Mouse (Mus musculus) heart, embryonic 12.5 days (tissue): Measurements from ENCODE around the gene Eno4. TPM values are rescaled to one million over a fixed set of nuclear protein-coding genes. Genes with fewer than 3 reads are reported as not detected.

ENCODE experiments used
- microRNA-seq: library from miRNA; unstranded; fragments of <30 nt; microRNA quantifications from one replicate; pipeline ENCODE4, GENCODE M21; 2017
- polyA plus RNA-seq: library from polyadenylated mRNA; unstranded; fragments of >200 nt; fragmentation: Nextera tagmentation; extraction: Ambion mirVana; gene quantifications from 2 replicates; pipeline ENCODE4 v1.2.1, GENCODE M21; 2016

The Eno4 gene
- polyA plus RNA-seq, 1 experiment from 2014 or later: 0.27 TPM

Small RNA genes within 50 kb of the gene (microRNA-seq; reads per million reads assigned to microRNA genes)
- 3.5 reads per million, percentile 12 among the genes with 10 or more reads in this experiment for gene Mir3086

Other genes with a start within 250 kb of the Eno4 start
- 0.31 and 0.52 TPM in 2 replicates for gene Pnliprp1, start 214.5 kb upstream of the Eno4 start, polyA plus RNA-seq
- 0.10 TPM in 1 of 2 replicates, not detected in the other for gene Pnliprp2, start 183.7 kb upstream of the Eno4 start, polyA plus RNA-seq
- gene 1700019N19Rik, start 149.0 kb upstream of the Eno4 start, polyA plus RNA-seq: not detected in 2 replicates
- 10.5 and 10.8 TPM in 2 replicates for gene Hspa12a, start 229 bp downstream of the Eno4 start, polyA plus RNA-seq
- 0.41 and 0.95 TPM in 2 replicates for gene Shtn1, start 132.7 kb downstream of the Eno4 start, polyA plus RNA-seq
- gene Vax1, start 226.6 kb downstream of the Eno4 start, polyA plus RNA-seq: not detected in 2 replicates